Mouse (Mus musculus) cerebellum, postnatal 4 days (tissue): ENCODE data around the gene Zc3h4.
"Not testable (repeated sequence)": the region's sequence is repeated elsewhere in the genome, so short reads cannot be mapped to it uniquely, and the experiment has no call there.

ENCODE experiments used
- DNase-seq, 2 experiments: peaks; one replicate each; pipeline ENCODE4 v3.0.0; 2022; ENCODE audit warnings: low spot score in 2 of 2, mixed read lengths in 1 of 2

Gene Zc3h4

GRCm38 (mm10) chr7:16400689-16401611 lies at the start of gene Zc3h4:
Gene Zc3h4 (plus strand): TSS chr7:16400910.
- DNase-seq = peak; percentile 70 to 85

GRCm38 (mm10) chr7:16355854-16356594 lies 44.7 kb upstream of the Zc3h4 start:
- no peak for DNase-seq

GRCm38 (mm10) chr7:16357602-16358001 lies 43.1 kb upstream of the Zc3h4 start:
- no peak for DNase-seq

- no peak for DNase-seq
Measured at GRCm38 (mm10) chr7:16364319-16364718, 36.4 kb upstream of the Zc3h4 start.

- no peak for DNase-seq
Measured at GRCm38 (mm10) chr7:16364901-16365500, 35.7 kb upstream of the Zc3h4 start.

- DNase-seq = no peak
Measured at GRCm38 (mm10) chr7:16366133-16366646, 34.5 kb upstream of the Zc3h4 start.

GRCm38 (mm10) chr7:16366669-16367068 lies 34.0 kb upstream of the Zc3h4 start:
- no peak for DNase-seq

GRCm38 (mm10) chr7:16368835-16369234 lies 31.9 kb upstream of the Zc3h4 start:
- no peak for DNase-seq

- DNase-seq = no peak
Measured at GRCm38 (mm10) chr7:16370596-16370995, 30.1 kb upstream of the Zc3h4 start.

- no peak for DNase-seq
Measured at GRCm38 (mm10) chr7:16373719-16374118, 27.0 kb upstream of the Zc3h4 start.

- no peak for DNase-seq
Measured at GRCm38 (mm10) chr7:16374989-16375388, 25.7 kb upstream of the Zc3h4 start.

- DNase-seq = peak in 1 of 2 experiments; percentile 21
Measured at GRCm38 (mm10) chr7:16376505-16376904, 24.2 kb upstream of the Zc3h4 start.

- DNase-seq = peak; percentile 91 to 97
Measured at GRCm38 (mm10) chr7:16387160-16388041, 13.3 kb upstream of the Zc3h4 start, which contains the start of gene Sae1. Gene Sae1 (minus strand): TSS chr7:16387806.

- DNase-seq = not testable (repeated sequence)
Measured at GRCm38 (mm10) chr7:16389942-16390341, 10.8 kb upstream of the Zc3h4 start.

GRCm38 (mm10) chr7:16392923-16393322 lies 7.8 kb upstream of the Zc3h4 start:
- DNase-seq = no peak

GRCm38 (mm10) chr7:16395944-16396343 lies 4.8 kb upstream of the Zc3h4 start:
- DNase-seq = peak in 1 of 2 experiments; percentile 47

GRCm38 (mm10) chr7:16397465-16397864 lies 3.2 kb upstream of the Zc3h4 start:
- no peak for DNase-seq

- DNase-seq = no peak
Measured at GRCm38 (mm10) chr7:16398387-16399050, 2.2 kb upstream of the Zc3h4 start.

GRCm38 (mm10) chr7:16399098-16399819 lies 1.5 kb upstream of the Zc3h4 start:
- DNase-seq = peak; percentile 48 to 82
